Mouse (Mus musculus): Measurements from ENCODE around the gene Serac1.

Serac1 gene

GRCm38 (mm10) chr17:6002563-6002962 lies 77.0 kb downstream of the Serac1 start:
- DNase-seq: no peak

GRCm38 (mm10) chr17:6001836-6002235 lies 77.7 kb downstream of the Serac1 start:
- DNase-seq: no peak

GRCm38 (mm10) chr17:6001389-6001788 lies 78.2 kb downstream of the Serac1 start:
- no peak for DNase-seq

- DNase-seq: no peak
These were observed 78.6 kb downstream of the Serac1 start for GRCm38 (mm10) chr17:6000864-6001319.

- no peak for DNase-seq
These were observed 80.5 kb downstream of the Serac1 start for GRCm38 (mm10) chr17:5999039-5999543.

GRCm38 (mm10) chr17:5998235-5998500 lies 81.4 kb downstream of the Serac1 start:
- no peak for DNase-seq

GRCm38 (mm10) chr17:5997380-5998234 lies 81.9 kb downstream of the Serac1 start:
- peak in 1 of 2 experiments; percentile 53 for DNase-seq

GRCm38 (mm10) chr17:5996589-5996988 lies 83.0 kb downstream of the Serac1 start:
- DNase-seq: no peak

- no peak for DNase-seq
These were observed 84.9 kb downstream of the Serac1 start for GRCm38 (mm10) chr17:5994606-5995005.

GRCm38 (mm10) chr17:5993581-5994260 lies 85.8 kb downstream of the Serac1 start:
- no peak for DNase-seq

GRCm38 (mm10) chr17:5992866-5993580 lies 86.5 kb downstream of the Serac1 start:
- no peak for DNase-seq

Data from lung, postnatal 4 days (tissue).